Mouse (Mus musculus): ENCODE data around the gene Gm20425. TPM values are rescaled to one million over a fixed set of nuclear protein-coding genes. Genes with fewer than 3 reads are reported as not detected.
"Not testable (repeated sequence)": the region's sequence is repeated elsewhere in the genome, so short reads cannot be mapped to it uniquely, and the experiment has no call there.

Gene Gm20425
- polyA plus RNA-seq, 1 experiment from 2014 or later, result 0.95 TPM

GRCm38 (mm10) chr9:103175692-103176091, 54.4 kb downstream of the Gm20425 start:
- no peaks in the 10 kb centered on the region for H3K27me3 ChIP-seq (replicated peaks; ENCODE audit: low read depth, poor library complexity, severe bottlenecking)
- 95% methylated on average over 7 of the region's 7 CpGs for WGBS
- peaks cover 13% of the 10 kb centered on the region for H3K4me1 ChIP-seq

GRCm38 (mm10) chr9:103174771-103175519, 55.2 kb downstream of the Gm20425 start:
- DNase-seq (ENCODE audit: low spot score), result no peak
- H3K36me3 ChIP-seq (replicated peaks), result no peaks in the 10 kb centered on the region
- no peaks in the 10 kb centered on the region for H3K9me3 ChIP-seq
- WGBS, result 64% methylated on average over 6 of the region's 6 CpGs
- no peak overlapping the region for H3K4me3 ChIP-seq
- H3K27ac ChIP-seq (replicated peaks), result no peak overlapping the region
- H3K4me1 ChIP-seq, result peaks cover 6% of the 10 kb centered on the region
- no peaks in the 10 kb centered on the region for H3K27me3 ChIP-seq (replicated peaks; ENCODE audit: low read depth, poor library complexity, severe bottlenecking)

More at GRCm38 (mm10) chr9:103175692-103176091, 54.4 kb downstream of the Gm20425 start:
- H3K9me3 ChIP-seq, result no peaks in the 10 kb centered on the region
- no peak overlapping the region for H3K4me3 ChIP-seq
- DNase-seq (ENCODE audit: low spot score), result no peak
- no peaks in the 10 kb centered on the region for H3K36me3 ChIP-seq (replicated peaks)
- no peak overlapping the region for H3K27ac ChIP-seq (replicated peaks)

GRCm38 (mm10) chr9:103168771-103169170, 61.3 kb downstream of the Gm20425 start:
- Histone ChIP-seq H3K27ac (replicated peaks) (no peak overlapping the region), H3K36me3 (replicated peaks) (0 out of 2 replicates have a peak, but pooled peaks cover 3% of the 10 kb centered on the region), H3K4me1 (peaks cover 6% of the 10 kb centered on the region), H3K4me3 (no peak overlapping the region), H3K9me3 (no peaks in the 10 kb centered on the region), H3K27me3 (replicated peaks; ENCODE audit: low read depth, poor library complexity, severe bottlenecking) (no peaks in the 10 kb centered on the region)
- 77% methylated on average over 7 of the region's 7 CpGs for WGBS
- no peak for DNase-seq (ENCODE audit: low spot score)

- WGBS, result 80% methylated on average over 6 of the region's 6 CpGs
- H3K36me3 ChIP-seq (replicated peaks), result 0 out of 2 replicates have a peak, but pooled peaks cover 3% of the 10 kb centered on the region
- no peak for DNase-seq (ENCODE audit: low spot score)
Measured at GRCm38 (mm10) chr9:103168046-103168445, 62.1 kb downstream of the Gm20425 start.

GRCm38 (mm10) chr9:103163806-103164205, 66.3 kb downstream of the Gm20425 start:
- no peak overlapping the region for H3K27ac ChIP-seq (replicated peaks)
- H3K9me3 ChIP-seq, result no peaks in the 10 kb centered on the region
- WGBS, result 74% methylated on average over 15 of the region's 15 CpGs
- no peak for DNase-seq (ENCODE audit: low spot score)
- no peak overlapping the region for H3K4me3 ChIP-seq
- no peaks in the 10 kb centered on the region for H3K27me3 ChIP-seq (replicated peaks; ENCODE audit: low read depth, poor library complexity, severe bottlenecking)
- no peaks in the 10 kb centered on the region for H3K4me1 ChIP-seq
- H3K36me3 ChIP-seq (replicated peaks), result 0 out of 2 replicates have a peak, but pooled peaks cover 3% of the 10 kb centered on the region

More at GRCm38 (mm10) chr9:103168046-103168445, 62.1 kb downstream of the Gm20425 start:
- Histone ChIP-seq H3K27me3 (replicated peaks; ENCODE audit: low read depth, poor library complexity, severe bottlenecking) (no peaks in the 10 kb centered on the region), H3K4me1 (peaks cover 6% of the 10 kb centered on the region), H3K9me3 (no peaks in the 10 kb centered on the region), H3K4me3 (no peak overlapping the region), H3K27ac (replicated peaks) (no peak overlapping the region)

GRCm38 (mm10) chr9:103155158-103155557, 74.9 kb downstream of the Gm20425 start:
- 87% methylated on average over 7 of the region's 7 CpGs for WGBS
- not testable (repeated sequence) for H3K4me1 ChIP-seq; DNase-seq (ENCODE audit: low spot score); H3K36me3 ChIP-seq (replicated peaks); H3K27me3 ChIP-seq (replicated peaks; ENCODE audit: low read depth, poor library complexity, severe bottlenecking); H3K4me3 ChIP-seq; H3K27ac ChIP-seq (replicated peaks); H3K9me3 ChIP-seq

- no peaks in the 10 kb centered on the region for H3K9me3 ChIP-seq
- H3K27ac ChIP-seq (replicated peaks), result no peak overlapping the region
- no peaks in the 10 kb centered on the region for H3K36me3 ChIP-seq (replicated peaks)
- no peak for DNase-seq (ENCODE audit: low spot score)
- WGBS, result 85% methylated on average over 2 of the region's 2 CpGs
- H3K4me1 ChIP-seq, result no peaks in the 10 kb centered on the region
- no peaks in the 10 kb centered on the region for H3K27me3 ChIP-seq (replicated peaks; ENCODE audit: low read depth, poor library complexity, severe bottlenecking)
- no peak overlapping the region for H3K4me3 ChIP-seq
Measured at GRCm38 (mm10) chr9:103154568-103154967, 75.5 kb downstream of the Gm20425 start.

- no peak overlapping the region for H3K27ac ChIP-seq (replicated peaks)
- no peaks in the 10 kb centered on the region for H3K4me1 ChIP-seq
- no peaks in the 10 kb centered on the region for H3K9me3 ChIP-seq
- no peaks in the 10 kb centered on the region for H3K36me3 ChIP-seq (replicated peaks)
- H3K27me3 ChIP-seq (replicated peaks; ENCODE audit: low read depth, poor library complexity, severe bottlenecking), result no peaks in the 10 kb centered on the region
- no peak overlapping the region for H3K4me3 ChIP-seq
- WGBS, result 86% methylated on average over 5 of the region's 5 CpGs
- DNase-seq (ENCODE audit: low spot score), result no peak
Measured at GRCm38 (mm10) chr9:103153286-103153685, 76.8 kb downstream of the Gm20425 start.

GRCm38 (mm10) chr9:103149074-103149799, 80.9 kb downstream of the Gm20425 start:
- H3K4me1 ChIP-seq, result peaks cover 31% of the 10 kb centered on the region
- 0 out of 2 replicates have a peak, but pooled peaks cover 3% of the 10 kb centered on the region for H3K27me3 ChIP-seq (replicated peaks; ENCODE audit: low read depth, poor library complexity, severe bottlenecking)
- H3K4me3 ChIP-seq, result no peak overlapping the region
- WGBS, result 90% methylated on average over 12 of the region's 12 CpGs
- no peak overlapping the region for H3K27ac ChIP-seq (replicated peaks)
- H3K9me3 ChIP-seq, result no peaks in the 10 kb centered on the region
- H3K36me3 ChIP-seq (replicated peaks), result no peaks in the 10 kb centered on the region
- no peak for DNase-seq (ENCODE audit: low spot score)

GRCm38 (mm10) chr9:103147103-103147502, 83.0 kb downstream of the Gm20425 start:
- Histone ChIP-seq H3K9me3 (no peaks in the 10 kb centered on the region), H3K4me1 (peaks cover 36% of the 10 kb centered on the region), H3K27ac (replicated peaks) (no peak overlapping the region), H3K4me3 (no peak overlapping the region), H3K27me3 (replicated peaks; ENCODE audit: low read depth, poor library complexity, severe bottlenecking) (0 out of 2 replicates have a peak, but pooled peaks cover 3% of the 10 kb centered on the region), H3K36me3 (replicated peaks) (0 out of 2 replicates have a peak, but pooled peaks cover 5% of the 10 kb centered on the region)
- DNase-seq (ENCODE audit: low spot score), result no peak
- WGBS, result 68% methylated on average over 13 of the region's 13 CpGs

- H3K4me3 ChIP-seq, result no peak overlapping the region
- peaks cover 36% of the 10 kb centered on the region for H3K4me1 ChIP-seq
- H3K9me3 ChIP-seq, result no peaks in the 10 kb centered on the region
- H3K36me3 ChIP-seq (replicated peaks), result 0 out of 2 replicates have a peak, but pooled peaks cover 5% of the 10 kb centered on the region
- WGBS, result 31% methylated on average over 9 of the region's 9 CpGs
- no peak for DNase-seq (ENCODE audit: low spot score)
- no peak overlapping the region for H3K27ac ChIP-seq (replicated peaks)
- 0 out of 2 replicates have a peak, but pooled peaks cover 3% of the 10 kb centered on the region for H3K27me3 ChIP-seq (replicated peaks; ENCODE audit: low read depth, poor library complexity, severe bottlenecking)
Measured at GRCm38 (mm10) chr9:103146703-103147102, 83.4 kb downstream of the Gm20425 start.

GRCm38 (mm10) chr9:103146257-103146656, 83.8 kb downstream of the Gm20425 start:
- Histone ChIP-seq H3K4me1 (peaks cover 36% of the 10 kb centered on the region), H3K27me3 (replicated peaks; ENCODE audit: low read depth, poor library complexity, severe bottlenecking) (0 out of 2 replicates have a peak, but pooled peaks cover 3% of the 10 kb centered on the region), H3K4me3 (no peak overlapping the region), H3K9me3 (no peaks in the 10 kb centered on the region), H3K36me3 (replicated peaks) (0 out of 2 replicates have a peak, but pooled peaks cover 7% of the 10 kb centered on the region), H3K27ac (replicated peaks) (no peak overlapping the region)
- no peak for DNase-seq (ENCODE audit: low spot score)
- 83% methylated on average over 10 of the region's 10 CpGs for WGBS
